Mouse (Mus musculus): ENCODE results near the gene Cgrrf1. TPM values are rescaled to one million over a fixed set of nuclear protein-coding genes. Genes with fewer than 3 reads are reported as not detected.
A peak's percentile ranks its signal among the peaks of the same experiment; 100 is the strongest.

Cgrrf1 gene
- polyA plus RNA-seq, 1 experiment from 2014 or later = 32.0 TPM

DNA sequence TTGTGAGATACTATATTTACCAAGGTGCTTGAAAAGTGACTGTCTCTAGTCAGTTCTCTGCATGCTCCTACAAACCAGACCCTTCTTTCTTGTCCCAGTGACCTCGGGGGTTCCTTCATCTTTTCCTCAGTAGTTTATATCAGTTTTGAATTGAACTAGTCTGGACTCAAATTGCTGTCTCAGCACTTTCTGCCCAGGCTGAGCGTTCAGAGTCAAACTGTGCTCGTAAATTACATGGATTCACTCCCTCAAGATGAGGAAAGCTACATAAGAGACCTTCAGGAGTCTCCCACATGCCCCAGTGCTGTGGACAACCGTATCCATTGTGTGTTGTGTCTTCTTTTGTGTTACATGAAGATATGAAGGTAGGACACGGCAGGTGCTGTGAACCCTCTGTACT, 16.8 kb downstream of the Cgrrf1 start:
- Histone ChIP-seq H3K36me3 (ENCODE audit: insufficient read depth, low read length) (no peaks in the 10 kb centered on the region; the same call in 1 of the 2 replicates), H3K4me2 (replicated peaks; ENCODE audit: low read depth, low read length) (no peak overlapping the region), H3K4me3 (ENCODE audit: low read length) (no peak overlapping the region), H3K9me3 (ENCODE audit: low read length) (no peaks in the 10 kb centered on the region), H3K4me1 (ENCODE audit: insufficient read depth, low read length) (no peaks in the 10 kb centered on the region), H3K27ac (ENCODE audit: low read length) (no peak overlapping the region), H3K9ac (replicated peaks; ENCODE audit: low read length) (no peak overlapping the region), H3K27me3 (ENCODE audit: insufficient read depth, low read length) (no peaks in the 10 kb centered on the region)
- ATAC-seq (ENCODE audit: low FRiP score, low TSS enrichment) = no peak
- WGBS = 59% methylated on average over 5 of the region's 5 CpGs

DNA sequence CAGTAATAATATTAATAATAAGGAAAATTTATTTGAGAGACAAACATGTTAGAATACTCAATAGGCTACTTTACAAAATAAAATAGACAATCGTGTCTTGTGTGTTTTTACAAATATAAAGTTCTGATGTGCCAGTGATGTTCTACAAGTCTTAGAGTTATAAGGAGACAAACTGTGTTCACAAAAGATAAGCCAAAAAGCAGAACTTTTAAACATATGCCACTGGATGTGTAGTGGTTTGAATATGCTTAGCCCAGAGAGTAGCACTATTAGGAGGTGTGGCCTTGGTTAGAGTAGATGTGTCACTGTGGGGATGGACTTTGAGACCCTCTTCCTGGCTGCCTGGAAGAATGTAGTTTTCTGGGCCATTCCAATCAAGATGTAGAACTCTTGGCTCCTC, 17.8 kb downstream of the Cgrrf1 start:
- 91% methylated on average over 1 of the region's 1 CpGs for WGBS
- no peak overlapping the region for H3K4me2 ChIP-seq (replicated peaks; ENCODE audit: low read depth, low read length)
- no peaks in the 10 kb centered on the region for H3K9me3 ChIP-seq (ENCODE audit: low read length)
- no peak overlapping the region for H3K27ac ChIP-seq (ENCODE audit: low read length)
- no peaks in the 10 kb centered on the region for H3K27me3 ChIP-seq (ENCODE audit: insufficient read depth, low read length)
- ATAC-seq (ENCODE audit: low FRiP score, low TSS enrichment) = no peak
- H3K4me1 ChIP-seq (ENCODE audit: insufficient read depth, low read length) = no peaks in the 10 kb centered on the region
- no peak overlapping the region for H3K4me3 ChIP-seq (ENCODE audit: low read length)
- no peak overlapping the region for H3K9ac ChIP-seq (replicated peaks; ENCODE audit: low read length)
- no peaks in the 10 kb centered on the region; the same call in none of the 2 replicates for H3K36me3 ChIP-seq (ENCODE audit: insufficient read depth, low read length)

GRCm38 (mm10) chr14:46853677-46854076, 21.8 kb downstream of the Cgrrf1 start:
- Histone ChIP-seq H3K27me3 (ENCODE audit: insufficient read depth, low read length) (no peaks in the 10 kb centered on the region), H3K9me3 (ENCODE audit: low read length) (no peaks in the 10 kb centered on the region), H3K4me1 (ENCODE audit: insufficient read depth, low read length) (no peaks in the 10 kb centered on the region), H3K4me2 (replicated peaks; ENCODE audit: low read depth, low read length) (no peak overlapping the region), H3K27ac (ENCODE audit: low read length) (no peak overlapping the region), H3K4me3 (ENCODE audit: low read length) (no peak overlapping the region), H3K36me3 (ENCODE audit: insufficient read depth, low read length) (peaks cover 4% of the 10 kb centered on the region; the same call in 1 of the 2 replicates), H3K9ac (replicated peaks; ENCODE audit: low read length) (no peak overlapping the region)
- no peak for ATAC-seq (ENCODE audit: low FRiP score, low TSS enrichment)
- 76% methylated on average over 11 of the region's 11 CpGs for WGBS

DNA sequence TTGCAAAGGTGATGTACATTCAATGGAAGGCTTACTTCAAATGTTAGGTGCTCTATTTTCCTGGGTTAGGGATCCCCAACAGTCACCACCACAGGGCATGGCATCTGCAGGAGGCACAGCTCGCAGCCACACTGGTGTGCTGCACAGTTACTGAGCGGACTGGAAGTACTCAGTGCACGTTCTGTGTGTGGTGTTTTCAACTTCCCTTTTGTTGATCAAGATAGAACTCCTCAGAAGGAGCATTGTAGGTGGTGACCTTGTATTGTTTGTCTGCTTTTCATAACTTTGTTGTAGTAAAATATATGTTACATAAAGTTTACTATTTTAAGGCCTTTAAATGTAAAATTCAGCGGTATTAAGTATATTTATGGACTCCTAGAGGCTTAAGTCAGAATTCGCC, 31.0 kb downstream of the Cgrrf1 start:
- WGBS = 90% methylated on average over 5 of the region's 5 CpGs
- Histone ChIP-seq H3K9ac (replicated peaks; ENCODE audit: low read length) (no peak overlapping the region), H3K4me2 (replicated peaks; ENCODE audit: low read depth, low read length) (no peak overlapping the region), H3K4me1 (ENCODE audit: insufficient read depth, low read length) (no peaks in the 10 kb centered on the region), H3K9me3 (ENCODE audit: low read length) (no peaks in the 10 kb centered on the region), H3K27ac (ENCODE audit: low read length) (no peak overlapping the region), H3K27me3 (ENCODE audit: insufficient read depth, low read length) (no peaks in the 10 kb centered on the region), H3K4me3 (ENCODE audit: low read length) (no peak overlapping the region), H3K36me3 (ENCODE audit: insufficient read depth, low read length) (no peaks in the 10 kb centered on the region)
- no peak for ATAC-seq (ENCODE audit: low FRiP score, low TSS enrichment)

DNA sequence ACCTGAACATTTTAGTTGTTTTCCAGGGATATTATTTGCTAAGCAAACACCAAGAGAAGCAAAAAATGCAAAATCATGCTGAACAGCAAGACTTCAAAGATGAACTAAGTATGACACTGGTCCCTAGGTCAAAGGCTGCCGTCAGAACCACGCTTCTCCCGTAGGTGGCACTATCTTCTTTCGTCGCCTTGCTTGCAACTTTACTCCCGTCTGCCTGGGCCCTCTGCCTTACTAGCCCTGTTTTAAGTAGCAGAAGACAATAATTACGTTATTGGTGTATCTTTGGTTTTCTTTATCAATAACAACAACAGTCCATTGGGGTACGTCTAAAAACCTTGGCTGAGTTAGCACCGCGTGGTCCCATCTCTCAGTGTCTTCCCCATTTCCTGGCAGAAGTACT, 49.0 kb downstream of the Cgrrf1 start:
- H3K9ac ChIP-seq (replicated peaks; ENCODE audit: low read length) = no peak overlapping the region
- H3K27ac ChIP-seq (ENCODE audit: low read length) = no peak overlapping the region
- no peaks in the 10 kb centered on the region for H3K9me3 ChIP-seq (ENCODE audit: low read length)
- H3K27me3 ChIP-seq (ENCODE audit: insufficient read depth, low read length) = no peaks in the 10 kb centered on the region; the same call in 1 of the 2 replicates
- peak overlapping the region; percentile 73; the same call in 1 of the 2 replicates for H3K4me3 ChIP-seq (ENCODE audit: low read length)
- no peaks in the 10 kb centered on the region for H3K36me3 ChIP-seq (ENCODE audit: insufficient read depth, low read length)
- no peak for ATAC-seq (ENCODE audit: low FRiP score, low TSS enrichment)
- H3K4me2 ChIP-seq (replicated peaks; ENCODE audit: low read depth, low read length) = peak overlapping the region; percentile 98
- peaks cover 19% of the 10 kb centered on the region for H3K4me1 ChIP-seq (ENCODE audit: insufficient read depth, low read length)
- WGBS = 9% methylated on average over 10 of the region's 10 CpGs

DNA sequence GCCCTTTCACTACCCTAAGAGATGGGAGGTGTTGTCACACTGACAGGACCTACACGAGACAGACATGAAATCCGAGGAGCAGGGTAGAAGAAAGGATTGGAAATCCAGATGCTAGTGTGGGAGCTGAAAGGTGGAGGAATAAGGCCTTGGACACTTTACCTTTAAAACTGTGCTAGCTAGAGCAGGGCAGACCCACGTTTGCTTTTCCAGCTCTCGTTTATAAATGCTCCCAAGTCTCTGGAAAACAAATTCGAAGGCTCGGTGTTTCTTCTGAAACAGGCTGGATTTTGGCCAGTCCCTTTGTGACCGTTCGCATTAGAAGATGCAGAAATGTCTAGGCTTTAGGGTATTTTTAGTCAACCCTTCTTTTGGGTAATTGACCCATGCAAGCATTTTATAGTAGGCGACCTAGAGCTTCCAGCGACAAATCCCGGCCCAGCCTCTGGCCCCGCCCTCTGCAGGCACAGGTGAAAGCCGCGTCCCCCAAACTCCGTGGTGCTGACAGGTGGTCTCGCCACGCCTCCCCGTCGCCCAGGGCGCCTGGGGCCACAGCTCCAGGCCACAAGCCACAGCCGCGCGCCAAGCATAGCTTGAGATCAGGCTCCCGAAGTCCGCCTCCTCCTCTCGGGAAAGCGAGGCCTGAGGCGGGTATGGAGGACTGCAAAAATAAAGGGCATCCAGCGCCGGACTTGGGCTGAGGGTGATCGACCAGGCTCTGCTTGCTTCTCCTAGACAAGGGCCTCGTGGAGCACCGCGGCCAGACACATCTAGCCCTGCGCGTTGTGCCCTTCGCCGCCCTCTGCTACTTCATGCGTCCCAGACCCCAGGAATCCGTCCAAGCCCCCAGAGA, 49.9 kb downstream of the Cgrrf1 start:
- H3K9me3 ChIP-seq (ENCODE audit: low read length) = no peaks in the 10 kb centered on the region
- H3K4me2 ChIP-seq (replicated peaks; ENCODE audit: low read depth, low read length) = peak overlapping the region; percentile 98
- peak overlapping the region; percentile 87 for H3K9ac ChIP-seq (replicated peaks; ENCODE audit: low read length)
- 5% methylated on average over 40 of the region's 40 CpGs for WGBS
- H3K36me3 ChIP-seq (ENCODE audit: insufficient read depth, low read length) = no peaks in the 10 kb centered on the region
- H3K4me1 ChIP-seq (ENCODE audit: insufficient read depth, low read length) = peaks cover 24% of the 10 kb centered on the region
- H3K27ac ChIP-seq (ENCODE audit: low read length) = peak overlapping the region; percentile 89
- ATAC-seq (ENCODE audit: low FRiP score, low TSS enrichment) = peak; percentile 32
- no peaks in the 10 kb centered on the region; the same call in 1 of the 2 replicates for H3K27me3 ChIP-seq (ENCODE audit: insufficient read depth, low read length)
- peak overlapping the region; percentile 73 for H3K4me3 ChIP-seq (ENCODE audit: low read length)

GRCm38 (mm10) chr14:46882431-46883067, 50.6 kb downstream of the Cgrrf1 start, which contains the start of gene Samd4:
TSS of gene Samd4 (plus strand) at chr14:46882854.
- H3K36me3 ChIP-seq (ENCODE audit: insufficient read depth, low read length) = no peaks in the 10 kb centered on the region
- WGBS = under 1% methylated on average over 46 of the region's 54 CpGs
- ATAC-seq (ENCODE audit: low FRiP score, low TSS enrichment) = peak; percentile 69
- H3K4me2 ChIP-seq (replicated peaks; ENCODE audit: low read depth, low read length) = peak within 1 kb of the TSS; percentile 98
- H3K27me3 ChIP-seq (ENCODE audit: insufficient read depth, low read length) = no peaks in the 10 kb centered on the region; the same call in 1 of the 2 replicates
- peak within 1 kb of the TSS; percentile 73 for H3K4me3 ChIP-seq (ENCODE audit: low read length)
- peak within 1 kb of the TSS; percentile 89 for H3K27ac ChIP-seq (ENCODE audit: low read length)
- peak within 1 kb of the TSS; percentile 87 for H3K9ac ChIP-seq (replicated peaks; ENCODE audit: low read length)
- H3K4me1 ChIP-seq (ENCODE audit: insufficient read depth, low read length) = peaks cover 24% of the 10 kb centered on the region
- H3K9me3 ChIP-seq (ENCODE audit: low read length) = no peaks in the 10 kb centered on the region

- no peaks in the 10 kb centered on the region for H3K9me3 ChIP-seq (ENCODE audit: low read length)
- ATAC-seq (ENCODE audit: low FRiP score, low TSS enrichment) = peak; percentile 20
- no peaks in the 10 kb centered on the region; the same call in 1 of the 2 replicates for H3K27me3 ChIP-seq (ENCODE audit: insufficient read depth, low read length)
- H3K9ac ChIP-seq (replicated peaks; ENCODE audit: low read length) = peak overlapping the region; percentile 87
- peaks cover 24% of the 10 kb centered on the region for H3K4me1 ChIP-seq (ENCODE audit: insufficient read depth, low read length)
- WGBS = under 1% methylated on average over 65 of the region's 70 CpGs
- H3K27ac ChIP-seq (ENCODE audit: low read length) = peak overlapping the region; percentile 89
- no peaks in the 10 kb centered on the region for H3K36me3 ChIP-seq (ENCODE audit: insufficient read depth, low read length)
- H3K4me2 ChIP-seq (replicated peaks; ENCODE audit: low read depth, low read length) = peak overlapping the region; percentile 98
- H3K4me3 ChIP-seq (ENCODE audit: low read length) = peak overlapping the region; percentile 73
These were observed 51.3 kb downstream of the Cgrrf1 start for GRCm38 (mm10) chr14:46883068-46883870.

GRCm38 (mm10) chr14:46883871-46884441, 52.0 kb downstream of the Cgrrf1 start:
- Histone ChIP-seq H3K4me1 (ENCODE audit: insufficient read depth, low read length) (peaks cover 24% of the 10 kb centered on the region), H3K4me2 (replicated peaks; ENCODE audit: low read depth, low read length) (peak overlapping the region; percentile 98), H3K9me3 (ENCODE audit: low read length) (no peaks in the 10 kb centered on the region), H3K36me3 (ENCODE audit: insufficient read depth, low read length) (no peaks in the 10 kb centered on the region), H3K9ac (replicated peaks; ENCODE audit: low read length) (peak overlapping the region; percentile 73), H3K27ac (ENCODE audit: low read length) (peak overlapping the region; percentile 85), H3K4me3 (ENCODE audit: low read length) (peak overlapping the region; percentile 73), H3K27me3 (ENCODE audit: insufficient read depth, low read length) (no peaks in the 10 kb centered on the region; the same call in 1 of the 2 replicates)
- under 1% methylated on average over 28 of the region's 29 CpGs for WGBS
- peak; percentile 10 for ATAC-seq (ENCODE audit: low FRiP score, low TSS enrichment)

All from kidney, embryonic 16.5 days (tissue).